Mouse (Mus musculus) forebrain, embryonic 14.5 days (tissue): ENCODE measurements around the gene Plk2. TPM values are rescaled to one million over a fixed set of nuclear protein-coding genes. Genes with fewer than 3 reads are reported as not detected.

Source experiments
- ATAC-seq: fragments of 200-750 bp; cut with Nextera tagmentation; 2 replicates; pipeline ENCODE4 v1.8.0; 2017; ENCODE audit warnings: mild to moderate bottlenecking, moderate library complexity
- DNase-seq: peaks from one replicate; pipeline ENCODE4 v3.0.0-alpha.2; 2015; ENCODE audit warnings: low spot score
- H3K27ac ChIP-seq: fragments of 300-500 bp; sonication (generic); 2 replicates; pipeline ENCODE4 v1.5.1; 2014; ENCODE audit warnings: low read depth, mild to moderate bottlenecking, control low read depth, low read length, moderate library complexity
- H3K27me3 ChIP-seq: fragments of 300-500 bp; sonication (generic); replicated peaks from 2 replicates; pipeline ENCODE4 v1.6.1; 2014; ENCODE audit warnings: low read length, control low read depth, mixed read lengths; ENCODE audit not compliant: control insufficient read depth, insufficient read depth
- H3K36me3 ChIP-seq: fragments of 300-500 bp; sonication (generic); 2 replicates; pipeline ENCODE4 v1.6.1; 2014; ENCODE audit warnings: low read length, control low read depth; ENCODE audit not compliant: control insufficient read depth, insufficient read depth
- H3K4me1 ChIP-seq: fragments of 300-500 bp; sonication (generic); 2 replicates; pipeline ENCODE4 v1.6.1; 2014; ENCODE audit warnings: antibody characterized with exemption, low read length, control low read depth; ENCODE audit not compliant: control insufficient read depth, insufficient read depth
- H3K4me2 ChIP-seq: fragments of 300-500 bp; sonication (generic); 2 replicates; pipeline ENCODE4 v1.6.1; 2014; ENCODE audit warnings: mild to moderate bottlenecking, control low read depth, low read length
- H3K4me3 ChIP-seq: fragments of 300-500 bp; sonication (generic); 2 replicates; pipeline ENCODE4 v1.5.1; 2014; ENCODE audit warnings: low read depth, low read length, control low read depth
- H3K9ac ChIP-seq: fragments of 300-500 bp; sonication (generic); 2 replicates; pipeline ENCODE4 v1.6.1; 2014; ENCODE audit warnings: mild to moderate bottlenecking, low read length, control low read depth, moderate library complexity
- H3K9me3 ChIP-seq: fragments of 300-500 bp; sonication (generic); replicated peaks from 2 replicates; pipeline ENCODE4 v1.6.1; 2016; ENCODE audit warnings: low read length, control low read depth, mixed read lengths; ENCODE audit not compliant: control insufficient read depth
- WGBS: fragments of 180-500 bp; shearing (Covaris S2); extraction: QIAGEN DNeasy Blood & Tissue Kit; methylation state at CpG from one replicate; pipeline ENCODE4 v1.1.7; 2014; 5-methylcytosine and 5-hydroxymethylcytosine counted together
- polyA plus RNA-seq: library from polyadenylated mRNA; unstranded; fragments of >200 nt; fragmentation: Nextera tagmentation; extraction: Ambion mirVana; gene quantifications from 2 replicates; pipeline ENCODE4 v1.2.1, GENCODE M21; 2014

The Plk2 gene
- polyA plus RNA-seq, 1 experiment from 2014 or later: 152 TPM

DNA sequence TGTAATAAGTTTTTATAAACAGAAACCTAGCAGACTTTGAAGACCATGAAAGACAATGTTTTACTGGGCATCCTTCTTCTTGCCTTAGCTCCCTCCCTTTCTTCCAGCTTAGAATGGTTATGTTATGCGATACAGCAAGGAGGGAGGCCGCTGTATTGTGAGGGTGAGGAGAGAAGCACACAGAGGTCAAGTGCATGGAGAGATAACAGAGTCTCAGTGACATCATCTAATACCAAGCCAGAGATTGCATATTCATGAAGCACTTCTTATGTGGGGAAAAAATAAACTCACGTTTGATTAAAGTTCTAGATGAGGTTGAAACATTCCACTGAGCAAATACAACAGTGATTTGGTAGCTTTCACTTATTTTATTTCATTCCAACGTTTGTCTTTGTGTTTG lies 55.2 kb downstream of the Plk2 start:
- ATAC-seq (no peak), DNase-seq (no peak)
- no peak overlapping the region for H3K4me3 ChIP-seq
- no peaks in the 10 kb centered on the region for H3K9me3 ChIP-seq
- H3K4me2 ChIP-seq: no peak overlapping the region
- no peaks in the 10 kb centered on the region for H3K36me3 ChIP-seq
- H3K4me1 ChIP-seq: no peaks in the 10 kb centered on the region
- H3K27ac ChIP-seq: no peak overlapping the region
- H3K27me3 ChIP-seq: no peaks in the 10 kb centered on the region
- 44% methylated on average over 4 of the region's 4 CpGs for WGBS
- H3K9ac ChIP-seq: no peak overlapping the region

Other genes starting within 250 kb of the Plk2 start
- gene Rab3c, start 114.0 kb upstream of the Plk2 start, polyA plus RNA-seq: 66.0 and 103 TPM in 2 replicates
- gene Gapt, start 37.8 kb upstream of the Plk2 start, polyA plus RNA-seq: not detected in 2 replicates